8 mouse cellular contexts compared by ENCODE assay signal in the genomic region with DNA sequence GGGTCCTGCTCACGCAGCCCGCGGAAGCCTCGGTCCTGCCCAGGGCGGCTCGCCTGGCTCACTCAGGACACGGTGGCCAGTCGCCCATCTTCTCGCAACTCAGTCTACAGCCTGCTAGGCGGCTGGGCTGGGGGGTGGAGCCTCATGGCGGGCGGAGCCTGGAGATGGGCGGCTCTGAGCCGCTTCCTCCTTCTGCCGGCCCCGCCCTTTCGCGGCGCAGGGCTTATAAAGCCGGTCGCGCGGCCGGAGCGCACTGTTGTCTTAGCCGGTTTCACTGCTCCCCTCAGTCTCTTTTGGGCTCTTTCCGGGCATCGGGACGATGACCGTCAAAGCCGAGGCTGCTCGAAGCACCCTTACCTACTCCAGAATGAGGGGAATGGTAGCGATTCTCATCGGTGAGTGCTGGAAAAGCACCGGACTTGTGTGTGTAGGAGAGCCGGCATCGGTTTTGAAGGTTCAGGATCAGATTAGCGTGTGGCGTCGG.
DNase-seq lines count a peak whose midpoint lies in the region; ATAC-seq and TF ChIP-seq lines count a peak whose summit lies in the region.

No protein-coding gene starts in this region.

- H3K4me1 ChIP-seq in ES-E14 (ENCODE audit: control insufficient read depth in 2 of 2, insufficient read depth in 2 of 2, low read length in 2 of 2, poor library complexity in 1 of 2), result peaks cover 0 to 11% of the 10 kb centered on the region in 2 experiments; a peak in 2 of 4 replicates
- H3K4me1 ChIP-seq in forebrain, embryonic 14.5 days (ENCODE audit: control insufficient read depth, insufficient read depth, low read length), result peaks cover 8% of the 10 kb centered on the region
- 0 out of 2 replicates have a peak, but pooled peaks cover 3% of the 10 kb centered on the region for H3K4me1 ChIP-seq in liver, postnatal 0 days (ENCODE audit: insufficient read depth)
- peaks cover 35% of the 10 kb centered on the region for H3K4me1 ChIP-seq in neural tube, embryonic 13.5 days (replicated peaks)

- H3K27ac ChIP-seq in ES-E14 (ENCODE audit: insufficient read depth, low read depth, low read length, poor library complexity, severe bottlenecking), result peak overlapping the region; percentile 38; the same call in 1 of the 2 replicates
- 0 out of 2 replicates have a peak overlapping the region, but pooled peaks have one; percentile 63 for H3K27ac ChIP-seq in forebrain, embryonic 14.5 days (ENCODE audit: low read depth, low read length)
- H3K27ac ChIP-seq in liver, postnatal 0 days (ENCODE audit: low read depth), result peak overlapping the region; percentile 97
- peak overlapping the region; percentile 81 for H3K27ac ChIP-seq in neural tube, embryonic 13.5 days (replicated peaks)

- ATAC-seq in forebrain, embryonic 14.5 days, result peak; percentile 97
- ATAC-seq in liver, postnatal 0 days, result peak; percentile 90
- peak; percentile 97 for ATAC-seq in neural tube, embryonic 13.5 days (ENCODE audit: low read depth)

- H3K9ac ChIP-seq in ES-E14 (ENCODE audit: insufficient read depth, low read depth, low read length, poor library complexity, severe bottlenecking), result peak overlapping the region; percentile 82
- H3K9ac ChIP-seq in forebrain, embryonic 14.5 days (ENCODE audit: low read length), result peak overlapping the region; percentile 58
- peak overlapping the region; percentile 75 for H3K9ac ChIP-seq in liver, postnatal 0 days (replicated peaks)
- H3K9ac ChIP-seq in neural tube, embryonic 13.5 days, result peak overlapping the region; percentile 83

- in situ Hi-C loops in ES-E14 (cut with MboI; ENCODE audit: low sequenced_read_pairs in 2 of 2, unreplicated experiment in 2 of 2), result no loop called here

- no peak for TF ChIP-seq CTCF in liver, postnatal 0 days (IDR thresholded peaks at IDR 0.05; ENCODE audit: low read depth)

- TF ChIP-seq EP300 in liver, postnatal 0 days (IDR thresholded peaks at IDR 0.05; ENCODE audit: low read depth), result 0 out of 2 replicates have a peak, but pooled peaks have one; percentile 3

- H3K4me3 ChIP-seq in ES-E14 (ENCODE audit: insufficient read depth in 1 of 2, low read depth in 1 of 2, low read length in 2 of 2, poor library complexity in 1 of 2, severe bottlenecking in 1 of 2), result peak overlapping the region; percentile 79 to 93
- H3K4me3 ChIP-seq in forebrain, embryonic 14.5 days (ENCODE audit: low read depth, low read length), result peak overlapping the region; percentile 70
- H3K4me3 ChIP-seq in liver, postnatal 0 days (ENCODE audit: low read depth, low read length), result peak overlapping the region; percentile 64
- peak overlapping the region; percentile 72 for H3K4me3 ChIP-seq in neural tube, embryonic 13.5 days

- H3K27me3 ChIP-seq in forebrain, embryonic 14.5 days (replicated peaks; ENCODE audit: control insufficient read depth, insufficient read depth, low read length), result peaks cover 14% of the 10 kb centered on the region
- H3K27me3 ChIP-seq in liver, postnatal 0 days (ENCODE audit: insufficient read depth, low read length), result peaks cover 4% of the 10 kb centered on the region; the same call in 1 of the 2 replicates
- H3K27me3 ChIP-seq in neural tube, embryonic 13.5 days, result peaks cover 20% of the 10 kb centered on the region

- peak; percentile 86 for DNase-seq in ES-E14 (ENCODE audit: low read depth, low spot score)
- peak; percentile 95 for DNase-seq in cerebellum, adult 11 months
- peak; percentile 95 for DNase-seq in forebrain, embryonic 14.5 days (ENCODE audit: low spot score)
- DNase-seq in heart, postnatal 14 days, result peak; percentile 99
- DNase-seq in layer of hippocampus, adult 11-12 months (ENCODE audit: low spot score), result peak; percentile 97
- peak; percentile 96 for DNase-seq in liver, postnatal 0 days
- peak; percentile 82 for DNase-seq in telencephalon, adult 2 months (ENCODE audit: low read depth, low spot score)

- no peaks in the 10 kb centered on the region for H3K9me3 ChIP-seq in ES-E14 (ENCODE audit: control insufficient read depth, insufficient read depth, low read depth, low read length)
- no peaks in the 10 kb centered on the region for H3K9me3 ChIP-seq in forebrain, embryonic 14.5 days (replicated peaks; ENCODE audit: control insufficient read depth, low read length)
- no peaks in the 10 kb centered on the region for H3K9me3 ChIP-seq in liver, postnatal 0 days (ENCODE audit: low read length)
- H3K9me3 ChIP-seq in neural tube, embryonic 13.5 days, result no peaks in the 10 kb centered on the region

- peaks cover 31% of the 10 kb centered on the region for H3K36me3 ChIP-seq in ES-E14 (ENCODE audit: control insufficient read depth, insufficient read depth, low read length, poor library complexity, severe bottlenecking)
- peaks cover 6% of the 10 kb centered on the region; the same call in 1 of the 2 replicates for H3K36me3 ChIP-seq in forebrain, embryonic 14.5 days (ENCODE audit: control insufficient read depth, insufficient read depth, low read length)
- H3K36me3 ChIP-seq in liver, postnatal 0 days (replicated peaks; ENCODE audit: insufficient read depth, low read length), result peaks cover 30% of the 10 kb centered on the region
- peaks cover 34% of the 10 kb centered on the region for H3K36me3 ChIP-seq in neural tube, embryonic 13.5 days

- 0% methylated on average over 40 of the region's 40 CpGs for WGBS in forebrain, embryonic 14.5 days
- 0% methylated on average over 36 of the region's 40 CpGs for whole genome bisulfite sequencing in liver, postnatal 0 days (ENCODE audit: insufficient replicate concordance)
- WGBS in neural tube, embryonic 13.5 days, result under 1% methylated on average over 40 of the region's 40 CpGs

- peak overlapping the region; percentile 95 for H3K4me2 ChIP-seq in forebrain, embryonic 14.5 days (ENCODE audit: low read length)
- H3K4me2 ChIP-seq in liver, postnatal 0 days (ENCODE audit: low read depth, low read length), result peak overlapping the region; percentile 81
- peak overlapping the region; percentile 97 for H3K4me2 ChIP-seq in neural tube, embryonic 13.5 days

- intact Hi-C loops in heart, postnatal 14 days (cut with DNase I), result loop anchor here (2.0 to 5.0 kb wide), 4 partner anchors 72 to 530 kb away; no protein-coding TSS in a partner anchor

TF ChIP-seq in ES-E14, 5 proteins besides CTCF, POLR2A, EP300 and RAD21:
- no peak for TF ChIP-seq MAFK (IDR thresholded peaks at IDR 0.05; ENCODE audit: insufficient read depth, low read depth, low read length)
- no peak for TF ChIP-seq ZC3H11A (IDR thresholded peaks at IDR 0.05; ENCODE audit: borderline replicate concordance, low read depth, low read length)
- TF ChIP-seq ZNF384 (IDR thresholded peaks at IDR 0.05; ENCODE audit: low read depth, low read length), result no peak
- no peak for TF ChIP-seq CHD2 (IDR thresholded peaks at IDR 0.05; ENCODE audit: low read depth, low read length)
- 0 out of 2 replicates have a peak, but pooled peaks have one; percentile 50 for TF ChIP-seq HCFC1 (IDR thresholded peaks at IDR 0.05; ENCODE audit: borderline replicate concordance, insufficient read depth, low read length)

Comparison
In these comparisons a context has a peak if more than half of its experiments do, and no peak if none do; other contexts are left out.
1. Peak in every context shown above with its lines: DNase-seq, ATAC-seq, H3K4me3 ChIP-seq and H3K27ac ChIP-seq.
2. H3K27ac ChIP-seq: peak in every context shown above with its lines; median percentile 97 in liver, postnatal 0 days; 81 in neural tube, embryonic 13.5 days; 63 in forebrain, embryonic 14.5 days; 38 in ES-E14.